Mouse (Mus musculus): ENCODE data around the gene Itga9.

DNA sequence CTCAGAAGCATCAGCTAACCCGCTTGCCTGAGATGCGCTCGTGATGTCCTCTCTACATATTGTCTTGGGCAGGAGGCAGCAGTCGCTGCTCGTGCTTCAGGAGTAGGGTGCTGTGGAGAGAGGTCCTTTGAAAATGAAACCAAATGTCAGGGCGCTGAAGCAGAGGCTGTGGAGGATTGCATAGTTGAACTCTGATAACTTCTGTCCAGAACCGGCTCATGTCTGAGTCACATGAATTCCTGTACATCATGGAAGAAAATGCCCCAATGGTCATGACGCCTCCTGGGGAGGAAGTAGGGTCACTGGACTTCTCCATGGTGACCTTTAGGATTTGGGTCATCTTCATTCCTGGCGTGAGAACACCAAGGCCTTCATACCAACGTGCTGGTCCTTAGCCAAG lies 56.0 kb downstream of the Itga9 start:
- TF ChIP-seq CTCF (IDR thresholded peaks at IDR 0.05; ENCODE audit: borderline replicate concordance, control insufficient read depth, extremely low read depth, insufficient read depth, low read length, poor library complexity) (no peak), POLR2A (IDR thresholded peaks at IDR 0.05; ENCODE audit: control insufficient read depth, extremely low read depth, insufficient read depth, low read length, poor library complexity) (no peak)

Data from thymus, adult 2 months (tissue).